Mouse (Mus musculus) G1E (cell line): ENCODE measurements around the gene Hoxa5. TPM values are rescaled to one million over a fixed set of nuclear protein-coding genes. Genes with fewer than 3 reads are reported as not detected.

Experiments
- ATAC-seq: 2 replicates; pipeline ENCODE4 v1.8.0; 2016; ENCODE audit warnings: mild to moderate bottlenecking; ENCODE audit not compliant: insufficient number of reproducible peaks, poor library complexity, low FRiP score, severe bottlenecking; ENCODE audit errors: extremely low read depth
- DNase-seq: peaks from one replicate; pipeline ENCODE4 v3.0.0; 2012; ENCODE audit warnings: low spot score
- H3K27me3 ChIP-seq: 2 replicates; pipeline ENCODE4 v1.6.1; 2012; ENCODE audit warnings: mild to moderate bottlenecking, low read length, inconsistent platforms; ENCODE audit not compliant: insufficient read depth
- H3K36me3 ChIP-seq: replicated peaks from 2 replicates; pipeline ENCODE3; 2012; ENCODE audit warnings: mild to moderate bottlenecking, inconsistent platforms
- H3K4me1 ChIP-seq: 2 replicates; pipeline ENCODE4 v1.6.1; 2012; ENCODE audit warnings: low read depth, low read length, inconsistent platforms, mixed read lengths; ENCODE audit not compliant: insufficient read depth
- H3K4me3 ChIP-seq: 2 replicates; pipeline ENCODE4 v1.5.1; 2012; ENCODE audit warnings: low read depth, mild to moderate bottlenecking, inconsistent platforms, low read length, moderate library complexity, mixed read lengths
- H3K9me3 ChIP-seq: replicated peaks from 2 replicates; pipeline ENCODE4 v1.6.1; 2012; ENCODE audit warnings: inconsistent platforms
- CTCF ChIP-seq: IDR thresholded peaks from 2 replicates; pipeline ENCODE4 v1.5.1; 2012; ENCODE audit warnings: low read depth, low read length, inconsistent platforms, mixed read lengths
- GATA1 ChIP-seq: IDR thresholded peaks from 2 replicates; pipeline ENCODE4 v1.6.1; 2012; ENCODE audit warnings: borderline replicate concordance, low read length, inconsistent platforms, mixed read lengths
- GATA2 ChIP-seq: IDR thresholded peaks from 2 replicates; pipeline ENCODE4 v1.6.1; 2012; ENCODE audit warnings: low read depth, low read length, inconsistent platforms, borderline replicate concordance
- POLR2AphosphoS5 ChIP-seq: IDR thresholded peaks from 2 replicates; pipeline ENCODE4 v1.6.1; 2012; ENCODE audit warnings: low read depth, low read length, inconsistent platforms; ENCODE audit not compliant: insufficient replicate concordance
- TAL1 ChIP-seq: conservative IDR thresholded peaks from 2 replicates; pipeline ENCODE4 v1.6.1; 2012; ENCODE audit warnings: low read depth, low read length, inconsistent platforms, mixed read lengths
- polyA plus RNA-seq: library from polyadenylated mRNA; stranded (reverse); fragments of >175 nt; gene quantifications from 2 replicates; pipeline ENCODE4 v1.2.3, GENCODE M21; 2012
- total RNA-seq, 2 experiments: library from RNA; stranded (forward) in 1 of 2; stranded (reverse) in 1 of 2; fragments of 200-1000 nt in 1 of 2; fragments of >200 nt in 1 of 2; fragmentation: Nextera tagmentation in 1 of 2; gene quantifications; 2 replicates each; pipeline ENCODE4 v1.2.3; 2014 to 2017

The Hoxa5 gene
- total RNA-seq (2014; fragmentation: Nextera tagmentation) = not detected in 2 replicates
- 0.05 and 0.06 TPM in 2 replicates for total RNA-seq (2017)
- polyA plus RNA-seq = not detected in 2 replicates

- no peak for TF ChIP-seq POLR2AphosphoS5
- Histone ChIP-seq H3K27me3 (peaks cover 12% of the 10 kb centered on the region; the same call in 1 of the 2 replicates), H3K36me3 (no peaks in the 10 kb centered on the region), H3K4me3 (no peak within 1 kb of the TSS; the same call in 1 of the 2 replicates), H3K9me3 (peaks cover 13% of the 10 kb centered on the region), H3K4me1 (no peaks in the 10 kb centered on the region)
- no peak for DNase-seq
- no peak for ATAC-seq
These were observed at the start of gene Hoxa5 for GRCm38 (mm10) chr6:52204050-52204752. TSS of gene Hoxa5 (minus strand) at chr6:52204587.

- peaks cover 28% of the 10 kb centered on the region for H3K27me3 ChIP-seq
- H3K9me3 ChIP-seq = no peaks in the 10 kb centered on the region
- no peak for DNase-seq
- ATAC-seq = no peak
- no peaks in the 10 kb centered on the region for H3K4me1 ChIP-seq
- TF ChIP-seq CTCF = no peak
- TF ChIP-seq POLR2AphosphoS5 = no peak
- no peak for TF ChIP-seq GATA2
- no peak for TF ChIP-seq TAL1
- H3K36me3 ChIP-seq = no peaks in the 10 kb centered on the region
- H3K4me3 ChIP-seq = no peak overlapping the region
These were observed 49.4 kb upstream of the Hoxa5 start for GRCm38 (mm10) chr6:52253511-52254500.

- TF ChIP-seq TAL1 (no peak), GATA2 (no peak), POLR2AphosphoS5 (no peak), CTCF (no peak), GATA1 (no peak)
- DNase-seq (no peak), ATAC-seq (no peak)
- H3K27me3 ChIP-seq = peaks cover 37% of the 10 kb centered on the region
- H3K9me3 ChIP-seq = no peaks in the 10 kb centered on the region
- no peaks in the 10 kb centered on the region for H3K4me1 ChIP-seq
- no peak overlapping the region for H3K4me3 ChIP-seq
- H3K36me3 ChIP-seq = no peaks in the 10 kb centered on the region
These were observed 48.5 kb upstream of the Hoxa5 start for GRCm38 (mm10) chr6:52252775-52253376.

- no peaks in the 10 kb centered on the region for H3K36me3 ChIP-seq
- ATAC-seq (no peak), DNase-seq (no peak)
- no peaks in the 10 kb centered on the region for H3K4me1 ChIP-seq
- no peaks in the 10 kb centered on the region for H3K9me3 ChIP-seq
- no peak for TF ChIP-seq GATA2
- TF ChIP-seq GATA1 = no peak
- no peak for TF ChIP-seq POLR2AphosphoS5
- TF ChIP-seq CTCF = no peak
- TF ChIP-seq TAL1 = no peak
- peaks cover 41% of the 10 kb centered on the region for H3K27me3 ChIP-seq
- H3K4me3 ChIP-seq = no peak overlapping the region
These were observed 47.8 kb upstream of the Hoxa5 start for GRCm38 (mm10) chr6:52252016-52252774.

GRCm38 (mm10) chr6:52251177-52251879 lies 46.9 kb upstream of the Hoxa5 start:
- no peaks in the 10 kb centered on the region for H3K9me3 ChIP-seq
- H3K4me1 ChIP-seq = no peaks in the 10 kb centered on the region
- no peak overlapping the region for H3K4me3 ChIP-seq
- TF ChIP-seq GATA1 (no peak), GATA2 (no peak), TAL1 (no peak)
- no peak for ATAC-seq
- H3K27me3 ChIP-seq = peaks cover 44% of the 10 kb centered on the region
- H3K36me3 ChIP-seq = no peaks in the 10 kb centered on the region
- DNase-seq = no peak
